Mouse (Mus musculus): ENCODE measurements around the gene Ccdc105. TPM values are rescaled to one million over a fixed set of nuclear protein-coding genes. Genes with fewer than 3 reads are reported as not detected.

Gene Ccdc105
- polyA plus RNA-seq (2012; rRNA removed; ENCODE audit: low replicate concordance) = not detected in 2 replicates

GRCm38 (mm10) chr10:78752452-78753191, at the start of gene Ccdc105:
Ccdc105 (minus strand) TSS chr10:78753065.

GRCm38 (mm10) chr10:78779981-78780651, 27.3 kb upstream of the Ccdc105 start, which contains the start of gene Slc1a6:
Slc1a6 (plus strand) TSS chr10:78780496.

GRCm38 (mm10) chr10:78718056-78718455, 34.8 kb downstream of the Ccdc105 start, which contains the start of gene Casp14:
Casp14 (minus strand) TSS chr10:78718294.

Other genes with a start within 250 kb of the Ccdc105 start
- gene Olfr1358, start 235.6 kb downstream of the Ccdc105 start, polyA plus RNA-seq (2012; rRNA removed; ENCODE audit: low replicate concordance) = not detected in 2 replicates
- 48.0 and 59.2 TPM in 2 replicates for gene Ilvbl, start 178.7 kb downstream of the Ccdc105 start, polyA plus RNA-seq (2012; rRNA removed; ENCODE audit: low replicate concordance)
- 32.6 and 39.2 TPM in 2 replicates for gene Syde1, start 161.1 kb downstream of the Ccdc105 start, polyA plus RNA-seq (2012; rRNA removed; ENCODE audit: low replicate concordance)
- gene Olfr1357, start 135.0 kb downstream of the Ccdc105 start, polyA plus RNA-seq (2012; rRNA removed; ENCODE audit: low replicate concordance) = not detected in 2 replicates
- gene Casp14, start 34.8 kb downstream of the Ccdc105 start, polyA plus RNA-seq (2012; rRNA removed; ENCODE audit: low replicate concordance) = 0.52 TPM in 1 of 2 replicates, not detected in the other
- gene Slc1a6, start 27.4 kb upstream of the Ccdc105 start, polyA plus RNA-seq (2012; rRNA removed; ENCODE audit: low replicate concordance) = 0.06 and 0.24 TPM in 2 replicates
- gene Olfr1356, start 99.1 kb upstream of the Ccdc105 start, polyA plus RNA-seq (2012; rRNA removed; ENCODE audit: low replicate concordance) = not detected in 2 replicates
- gene Olfr1355, start 122.5 kb upstream of the Ccdc105 start, polyA plus RNA-seq (2012; rRNA removed; ENCODE audit: low replicate concordance) = not detected in 2 replicates
- not detected in 2 replicates for gene Olfr1354, start 160.1 kb upstream of the Ccdc105 start, polyA plus RNA-seq (2012; rRNA removed; ENCODE audit: low replicate concordance)
- gene Olfr8, start 197.6 kb upstream of the Ccdc105 start, polyA plus RNA-seq (2012; rRNA removed; ENCODE audit: low replicate concordance) = not detected in 2 replicates
- gene Olfr1353, start 210.2 kb upstream of the Ccdc105 start, polyA plus RNA-seq (2012; rRNA removed; ENCODE audit: low replicate concordance) = not detected in 2 replicates
- not detected in 2 replicates for gene Olfr1352, start 228.0 kb upstream of the Ccdc105 start, polyA plus RNA-seq (2012; rRNA removed; ENCODE audit: low replicate concordance)

Data from mammary gland, adult 2 months (tissue).